Mouse (Mus musculus) CH12.LX (cell line): ENCODE results near the gene Smarcal1. TPM values are rescaled to one million over a fixed set of nuclear protein-coding genes. Genes with fewer than 3 reads are reported as not detected.

Experiments
- DNase-seq: peaks from one replicate; pipeline ENCODE4 v3.0.0-alpha.2; 2013; ENCODE audit errors: extremely low read depth
- H3K27ac ChIP-seq: 2 replicates; pipeline ENCODE4 v1.5.1; 2012; ENCODE audit warnings: low read depth, mild to moderate bottlenecking, control low read depth, moderate library complexity; ENCODE audit not compliant: insufficient read depth
- H3K27me3 ChIP-seq: replicated peaks from 2 replicates; pipeline ENCODE3; 2012; ENCODE audit warnings: inconsistent platforms
- H3K36me3 ChIP-seq, 2 experiments: replicated peaks in 1 of 2; 2 replicates each; pipeline versions ENCODE3 to v1.6.1; 2012; ENCODE audit warnings: inconsistent platforms in 1 of 2, low read length in 1 of 2, mild to moderate bottlenecking in 1 of 2, mixed read lengths in 1 of 2, moderate library complexity in 1 of 2; ENCODE audit not compliant: control insufficient read depth in 1 of 2, insufficient read depth in 1 of 2
- H3K4me1 ChIP-seq, 2 experiments: 2 replicates each; pipeline ENCODE4 v1.6.1; 2012; ENCODE audit warnings: inconsistent platforms in 1 of 2, moderate library complexity in 1 of 2; ENCODE audit not compliant: insufficient read depth in 2 of 2, control insufficient read depth in 1 of 2
- H3K4me2 ChIP-seq: 2 replicates; pipeline ENCODE4 v1.6.1; 2012; ENCODE audit warnings: low read depth, mild to moderate bottlenecking, control low read depth; ENCODE audit not compliant: poor library complexity, insufficient read depth, severe bottlenecking
- H3K4me3 ChIP-seq, 3 experiments: fragments of 150-350 bp in 1 of 3; sonication (generic) in 1 of 3; replicated peaks in 1 of 3; 2 replicates each; pipeline versions ENCODE3 to v1.5.1; 2011 to 2012; ENCODE audit warnings: low read depth in 2 of 3, low read length in 2 of 3, mild to moderate bottlenecking in 2 of 3, moderate library complexity in 2 of 3, control low read depth in 1 of 3, improper control_type of control experiment in 1 of 3, inconsistent platforms in 1 of 3, mixed read lengths in 1 of 3; ENCODE audit not compliant: poor library complexity in 1 of 3
- H3K79me2 ChIP-seq: replicated peaks from 2 replicates; pipeline ENCODE4 v1.6.1; 2012; ENCODE audit warnings: mild to moderate bottlenecking, moderate library complexity; ENCODE audit not compliant: control insufficient read depth, poor library complexity, insufficient read depth, severe bottlenecking; ENCODE audit errors: extremely low read depth
- H3K9ac ChIP-seq: 2 replicates; pipeline ENCODE4 v1.6.1; 2012; ENCODE audit warnings: low read depth, mild to moderate bottlenecking, control low read depth, moderate library complexity; ENCODE audit not compliant: insufficient read depth
- H3K9me3 ChIP-seq: replicated peaks from 2 replicates; pipeline ENCODE3; 2012; ENCODE audit warnings: low read length, inconsistent platforms, mixed read lengths
- BHLHE40 ChIP-seq: IDR thresholded peaks from 2 replicates; pipeline ENCODE4 v1.6.1; 2011; ENCODE audit warnings: mild to moderate bottlenecking, low read depth, low read length, improper control_type of control experiment
- CHD1 ChIP-seq: IDR thresholded peaks from 2 replicates; pipeline ENCODE4 v1.6.1; 2012; ENCODE audit warnings: low read depth, low read length, improper control_type of control experiment, inconsistent platforms
- CHD2 ChIP-seq: IDR thresholded peaks from 2 replicates; pipeline ENCODE4 v1.6.1; 2011; ENCODE audit warnings: low read length, improper control_type of control experiment
- CTCF ChIP-seq, 2 experiments: IDR thresholded peaks in 1 of 2; conservative IDR thresholded peaks in 1 of 2; 2 replicates each; pipeline ENCODE4 v1.5.1; 2011 to 2012; ENCODE audit warnings: low read depth in 2 of 2, low read length in 2 of 2, improper control_type of control experiment in 1 of 2, inconsistent platforms in 1 of 2, mild to moderate bottlenecking in 1 of 2, moderate library complexity in 1 of 2
- E2F4 ChIP-seq: IDR thresholded peaks from 2 replicates; pipeline ENCODE4 v1.6.1; 2011; ENCODE audit warnings: low read depth, low read length, improper control_type of control experiment; ENCODE audit not compliant: insufficient replicate concordance
- ELF1 ChIP-seq: IDR thresholded peaks from 2 replicates; pipeline ENCODE4 v1.6.1; 2014; ENCODE audit warnings: low read depth, mild to moderate bottlenecking, inconsistent platforms, low read length, improper control_type of control experiment
- EP300 ChIP-seq: IDR thresholded peaks from 2 replicates; pipeline ENCODE4 v1.6.1; 2011; ENCODE audit warnings: low read length, improper control_type of control experiment
- ETS1 ChIP-seq: conservative IDR thresholded peaks from 2 replicates; pipeline ENCODE4 v1.6.1; 2012; ENCODE audit warnings: low read depth, mild to moderate bottlenecking, inconsistent platforms, low read length, improper control_type of control experiment, moderate library complexity
- GABPA ChIP-seq: IDR thresholded peaks from 2 replicates; pipeline ENCODE4 v1.6.1; 2012; ENCODE audit warnings: low read depth, low read length, improper control_type of control experiment, inconsistent platforms; ENCODE audit not compliant: insufficient replicate concordance
- HCFC1 ChIP-seq: IDR thresholded peaks from 2 replicates; pipeline ENCODE4 v1.6.1; 2012; ENCODE audit warnings: low read depth, mild to moderate bottlenecking, inconsistent platforms, low read length, improper control_type of control experiment
- IRF4 ChIP-seq: IDR thresholded peaks from 2 replicates; pipeline ENCODE4 v1.6.1; 2014; ENCODE audit warnings: low read depth, mild to moderate bottlenecking, inconsistent platforms, low read length, improper control_type of control experiment
- JUN ChIP-seq: IDR thresholded peaks from 2 replicates; pipeline ENCODE4 v1.6.1; 2011; ENCODE audit warnings: low read depth, mild to moderate bottlenecking, low read length, improper control_type of control experiment, moderate library complexity; ENCODE audit not compliant: insufficient read depth
- JUND ChIP-seq: conservative IDR thresholded peaks from 2 replicates; pipeline ENCODE4 v1.6.1; 2011; ENCODE audit warnings: low read depth, low read length, improper control_type of control experiment
- KAT2A ChIP-seq: IDR thresholded peaks from 2 replicates; pipeline ENCODE4 v1.6.1; 2012; ENCODE audit warnings: low read length, improper control_type of control experiment, inconsistent platforms; ENCODE audit not compliant: insufficient replicate concordance
- MAFK ChIP-seq: IDR thresholded peaks from 2 replicates; pipeline ENCODE4 v1.6.1; 2011; ENCODE audit warnings: low read length, improper control_type of control experiment; ENCODE audit not compliant: insufficient replicate concordance
- MAX ChIP-seq: IDR thresholded peaks from 2 replicates; pipeline ENCODE4 v1.6.1; 2011; ENCODE audit warnings: low read length, improper control_type of control experiment
- MAZ ChIP-seq: IDR thresholded peaks from 2 replicates; pipeline ENCODE4 v1.6.1; 2012; ENCODE audit warnings: low read depth, mild to moderate bottlenecking, inconsistent platforms, low read length, improper control_type of control experiment, moderate library complexity
- MEF2A ChIP-seq: IDR thresholded peaks from 2 replicates; pipeline ENCODE4 v1.6.1; 2014; ENCODE audit warnings: low read depth, mild to moderate bottlenecking, inconsistent platforms, low read length, improper control_type of control experiment, borderline replicate concordance
- MXI1 ChIP-seq: IDR thresholded peaks from 2 replicates; pipeline ENCODE4 v1.6.1; 2011; ENCODE audit warnings: mild to moderate bottlenecking, low read depth, low read length, improper control_type of control experiment
- MYC ChIP-seq: IDR thresholded peaks from 2 replicates; pipeline ENCODE4 v1.6.1; 2011; ENCODE audit warnings: low read depth, mild to moderate bottlenecking, improper control_type of control experiment, low read length
- NELFE ChIP-seq: IDR thresholded peaks from 2 replicates; pipeline ENCODE4 v1.6.1; 2011; ENCODE audit warnings: low read depth, low read length, improper control_type of control experiment
- NRF1 ChIP-seq: IDR thresholded peaks from 2 replicates; pipeline ENCODE4 v1.6.1; 2014; ENCODE audit warnings: low read depth, mild to moderate bottlenecking, inconsistent platforms, low read length, improper control_type of control experiment, moderate library complexity
- PAX5 ChIP-seq: IDR thresholded peaks from 2 replicates; pipeline ENCODE4 v1.6.1; 2012; ENCODE audit warnings: low read length, inconsistent platforms, mixed read lengths
- POLR2A ChIP-seq: IDR thresholded peaks from 2 replicates; pipeline ENCODE4 v1.6.1; 2011; ENCODE audit warnings: low read depth, mild to moderate bottlenecking, improper control_type of control experiment, low read length
- POLR2AphosphoS2 ChIP-seq: IDR thresholded peaks from 2 replicates; pipeline ENCODE4 v1.6.1; 2011; ENCODE audit warnings: low read depth, low read length, improper control_type of control experiment
- RAD21 ChIP-seq: IDR thresholded peaks from 2 replicates; pipeline ENCODE4 v1.6.1; 2011; ENCODE audit warnings: low read depth, mild to moderate bottlenecking, low read length, improper control_type of control experiment, moderate library complexity
- RCOR1 ChIP-seq: conservative IDR thresholded peaks from 2 replicates; pipeline ENCODE4 v1.6.1; 2012; ENCODE audit warnings: low read depth, mild to moderate bottlenecking, inconsistent platforms, low read length, improper control_type of control experiment
- SIN3A ChIP-seq: IDR thresholded peaks from 2 replicates; pipeline ENCODE4 v1.6.1; 2012; ENCODE audit warnings: low read length, improper control_type of control experiment, inconsistent platforms
- SMC3 ChIP-seq: IDR thresholded peaks from 2 replicates; pipeline ENCODE4 v1.6.1; 2011; ENCODE audit warnings: low read depth, low read length, improper control_type of control experiment
- TBP ChIP-seq: conservative IDR thresholded peaks from 2 replicates; pipeline ENCODE4 v1.6.1; 2011; ENCODE audit warnings: low read depth, low read length, improper control_type of control experiment
- TCF12 ChIP-seq: IDR thresholded peaks from 2 replicates; pipeline ENCODE4 v1.6.1; 2014; ENCODE audit warnings: low read depth, mild to moderate bottlenecking, inconsistent platforms, low read length, improper control_type of control experiment
- UBTF ChIP-seq: IDR thresholded peaks from 2 replicates; pipeline ENCODE4 v1.6.1; 2012; ENCODE audit warnings: low read depth, mild to moderate bottlenecking, inconsistent platforms, low read length, improper control_type of control experiment, moderate library complexity
- USF1 ChIP-seq: IDR thresholded peaks from 2 replicates; pipeline ENCODE4 v1.6.1; 2014; ENCODE audit warnings: low read depth, mild to moderate bottlenecking, inconsistent platforms, low read length, improper control_type of control experiment
- USF2 ChIP-seq: conservative IDR thresholded peaks from 2 replicates; pipeline ENCODE4 v1.6.1; 2011; ENCODE audit warnings: low read depth, low read length, improper control_type of control experiment
- ZC3H11A ChIP-seq: IDR thresholded peaks from 2 replicates; pipeline ENCODE4 v1.6.1; 2012; ENCODE audit warnings: low read depth, mild to moderate bottlenecking, inconsistent platforms, low read length, improper control_type of control experiment
- ZKSCAN1 ChIP-seq: IDR thresholded peaks from 2 replicates; pipeline ENCODE4 v1.6.1; 2012; ENCODE audit warnings: low read depth, inconsistent platforms, low read length, improper control_type of control experiment, borderline replicate concordance
- ZMIZ1 ChIP-seq: IDR thresholded peaks from 2 replicates; pipeline ENCODE4 v1.6.1; 2012; ENCODE audit warnings: low read depth, mild to moderate bottlenecking, inconsistent platforms, low read length, improper control_type of control experiment
- ZNF384 ChIP-seq: IDR thresholded peaks from 2 replicates; pipeline ENCODE4 v1.6.1; 2012; ENCODE audit warnings: low read depth, low read length, improper control_type of control experiment, inconsistent platforms
- dilution Hi-C: fragments of 300-500 bp; cut with MboI; formaldehyde crosslinking; loops from 2 replicates; pipeline ENCODE4 v1.14.3; 2020; ENCODE audit warnings: low sequenced_read_pairs; ENCODE audit not compliant: extremely low pct_unique_long_range_greater_than_20kb, extremely low pct_ligation_motif_present
- in situ Hi-C: fragments of 300-500 bp; cut with MboI; formaldehyde crosslinking; loops from 3 replicates; pipeline ENCODE4 v1.14.3; 2019; ENCODE audit warnings: low sequenced_read_pairs, low pct_ligation_motif_present, low pct_unique_long_range_greater_than_20kb, mixed read lengths
- polyA plus RNA-seq: library from polyadenylated mRNA; unstranded; fragments of >175 nt; gene quantifications from 2 replicates; pipeline ENCODE4 v1.2.1, GENCODE M21; 2012; ENCODE audit warnings: low read depth; ENCODE audit not compliant: insufficient read length
- total RNA-seq, 2 experiments: library from RNA; depleted of rRNA; stranded (reverse); fragments of 300-350 nt in 1 of 2; fragments of >200 nt in 1 of 2; gene quantifications; 2 replicates each; pipeline ENCODE4 v1.2.3; 2012 to 2014

Smarcal1 gene
- total RNA-seq (2012; rRNA removed) (43.1 and 54.2 TPM in 2 replicates), total RNA-seq (2014; rRNA removed) (25.2 and 27.3 TPM in 2 replicates), polyA plus RNA-seq (34.9 and 36.5 TPM in 2 replicates)

GRCm38 (mm10) chr1:72582947-72583731, at the start of gene Smarcal1:
Gene Smarcal1, plus strand, starts transcription at chr1:72583251.
- peak within 1 kb of the TSS; percentile 72 to 88 (median 82) for H3K4me3 ChIP-seq
- TF ChIP-seq MXI1 (peak; percentile 46), RCOR1 (no peak), NRF1 (peak; percentile 43; the same call in 1 of the 2 replicates), HCFC1 (peak; percentile 97), ELF1 (peak; percentile 73), TCF12 (peak; percentile 75; the same call in 1 of the 2 replicates), PAX5 (no peak), GABPA (peak; percentile 86; the same call in 1 of the 2 replicates), CHD2 (no peak), MAFK (no peak), MEF2A (0 out of 2 replicates have a peak, but pooled peaks have one; percentile 52), SIN3A (no peak; the same call in none of the 2 replicates), IRF4 (peak; percentile 59; the same call in 1 of the 2 replicates), POLR2AphosphoS2 (peak; percentile 88; the same call in 1 of the 2 replicates), EP300 (0 out of 2 replicates have a peak, but pooled peaks have one; percentile 20), UBTF (no peak), USF1 (no peak), MYC (peak; percentile 63), MAX (no peak), SMC3 (no peak), NELFE (peak; percentile 92), TBP (peak; percentile 92), JUN (no peak), ZMIZ1 (peak; percentile 84), E2F4 (no peak), RAD21 (no peak), BHLHE40 (0 out of 2 replicates have a peak, but pooled peaks have one; percentile 10), ZKSCAN1 (no peak), CHD1 (no peak), ETS1 (no peak), KAT2A (peak; percentile 99), ZC3H11A (no peak), POLR2A (peak; percentile 95), CTCF (conservative IDR thresholded peaks at IDR 0.05 in 1 of 2, IDR thresholded peaks at IDR 0.05 in 1 of 2; ENCODE audit: low read depth in 2 of 2, low read length in 2 of 2) (no peak), JUND (no peak), ZNF384 (no peak), MAZ (no peak), USF2 (no peak)
- in situ Hi-C loops = loop anchor here (10.0 to 25.0 kb wide), 2 partner anchors 268 to 279 kb away; partner anchors contain the start of gene Igfbp5

More at GRCm38 (mm10) chr1:72582947-72583731, at the start of gene Smarcal1:
- H3K9ac ChIP-seq = peak within 1 kb of the TSS; percentile 95
- peaks cover 2 to 7% of the 10 kb centered on the region in 2 experiments for H3K36me3 ChIP-seq
- H3K4me2 ChIP-seq = peak within 1 kb of the TSS; percentile 98; the same call in 1 of the 2 replicates
- H3K27me3 ChIP-seq = no peaks in the 10 kb centered on the region
- H3K4me1 ChIP-seq = peaks cover 13 to 34% of the 10 kb centered on the region in 2 experiments
- peak within 1 kb of the TSS; percentile 88 for H3K27ac ChIP-seq
- peak; percentile 98 for DNase-seq
- dilution Hi-C loops = no loop called here
- no peaks in the 10 kb centered on the region for H3K9me3 ChIP-seq
- H3K79me2 ChIP-seq = peaks cover 23% of the 10 kb centered on the region
